25 mouse cellular contexts compared by ENCODE assay signal in genomic region chr9:103036971-103037391, GRCm38 (mm10). TPM values are rescaled to one million over a fixed set of nuclear protein-coding genes. Genes with fewer than 3 reads are reported as not detected.
DNase-seq lines count a peak whose midpoint lies in the region; ATAC-seq and TF ChIP-seq lines count a peak whose summit lies in the region.
"Had no signal": no experiment of that assay in that cellular context is flagged by ENCODE, and none has a peak within 500 bp of the region (broad histone marks: within the 10 kb centered on the region; RNA-seq: fewer than 3 reads in every experiment).

No protein-coding gene starts in this region.

- no peak overlapping the region for H3K4me2 ChIP-seq in heart, embryonic 15.5 days
- H3K4me2 ChIP-seq in liver, embryonic 14.5 days (ENCODE audit: low read depth) = no peak overlapping the region
- no peak overlapping the region for H3K4me2 ChIP-seq in lung, postnatal 0 days (replicated peaks; ENCODE audit: low read depth, low read length)
- H3K4me2 ChIP-seq: embryonic facial prominence, embryonic 13.5 days; limb, embryonic 15.5 days had no signal

- H3K27ac ChIP-seq in heart, embryonic 15.5 days = no peak overlapping the region
- H3K27ac ChIP-seq in liver, embryonic 14.5 days = no peak overlapping the region
- peak overlapping the region; percentile 82; the same call in 1 of the 2 replicates for H3K27ac ChIP-seq in lung, postnatal 0 days (ENCODE audit: low read length)
- H3K27ac ChIP-seq: embryonic facial prominence, embryonic 13.5 days; forebrain, embryonic 10.5 days; heart, embryonic 10.5 days; limb, embryonic 10.5 days; limb, embryonic 15.5 days had no signal

- H3K27me3 ChIP-seq in heart, embryonic 15.5 days = 0 out of 2 replicates have a peak, but pooled peaks cover 4% of the 10 kb centered on the region
- H3K27me3 ChIP-seq in liver, embryonic 14.5 days (ENCODE audit: control insufficient read depth, insufficient read depth, low read length) = no peaks in the 10 kb centered on the region
- H3K27me3 ChIP-seq in lung, postnatal 0 days (replicated peaks; ENCODE audit: insufficient read depth, low read length) = no peaks in the 10 kb centered on the region
- H3K27me3 ChIP-seq: embryonic facial prominence, embryonic 13.5 days; limb, embryonic 15.5 days had no signal

- H3K4me3 ChIP-seq in heart, embryonic 15.5 days = no peak overlapping the region
- no peak overlapping the region for H3K4me3 ChIP-seq in liver, embryonic 14.5 days (ENCODE audit: insufficient read depth in 1 of 2, low read depth in 2 of 2, low read length in 2 of 2)
- H3K4me3 ChIP-seq in lung, postnatal 0 days (ENCODE audit: low read depth, low read length) = no peak overlapping the region
- H3K4me3 ChIP-seq: embryonic facial prominence, embryonic 13.5 days; forebrain, embryonic 10.5 days; heart, embryonic 10.5 days; limb, embryonic 10.5 days; limb, embryonic 15.5 days had no signal

- WGBS in heart, embryonic 15.5 days = 58% methylated on average over 8 of the region's 8 CpGs
- 46% methylated on average over 8 of the region's 8 CpGs for WGBS in liver, embryonic 14.5 days (ENCODE audit: insufficient replicate concordance)
- WGBS in lung, postnatal 0 days = 53% methylated on average over 8 of the region's 8 CpGs

- no peak for TF ChIP-seq EP300 in liver, embryonic 14.5 days (IDR thresholded peaks at IDR 0.05; ENCODE audit: low read depth)
- peak; percentile 99 for TF ChIP-seq EP300 in lung, postnatal 0 days (IDR thresholded peaks at IDR 0.05)

- H3K36me3 ChIP-seq in heart, embryonic 15.5 days = no peaks in the 10 kb centered on the region
- H3K36me3 ChIP-seq in liver, embryonic 14.5 days (replicated peaks; ENCODE audit: control insufficient read depth, insufficient read depth, low read depth) = no peaks in the 10 kb centered on the region
- no peaks in the 10 kb centered on the region for H3K36me3 ChIP-seq in lung, postnatal 0 days (ENCODE audit: insufficient read depth, low read length)
- H3K36me3 ChIP-seq: embryonic facial prominence, embryonic 13.5 days; forebrain, embryonic 10.5 days; G1E; heart, embryonic 10.5 days; limb, embryonic 10.5 days; limb, embryonic 15.5 days had no signal

- 0 out of 2 replicates have a peak, but pooled peaks have one; percentile 31 for ATAC-seq in heart, embryonic 15.5 days (replicated peaks; ENCODE audit: insufficient number of reproducible peaks, insufficient read depth, low FRiP score, low read depth)
- 0 out of 2 replicates have a peak, but pooled peaks have one; percentile 23 for ATAC-seq in liver, embryonic 14.5 days (ENCODE audit: insufficient read depth)
- ATAC-seq in lung, postnatal 0 days = peak; percentile 82
- ATAC-seq: forebrain, embryonic 16.5 days; hindbrain, embryonic 16.5 days had no signal

- no peaks in the 10 kb centered on the region for H3K9me3 ChIP-seq in heart, embryonic 15.5 days (replicated peaks)
- H3K9me3 ChIP-seq in liver, embryonic 14.5 days (ENCODE audit: control insufficient read depth, low read length) = no peaks in the 10 kb centered on the region
- no peaks in the 10 kb centered on the region for H3K9me3 ChIP-seq in lung, postnatal 0 days (ENCODE audit: low read length)
- H3K9me3 ChIP-seq: embryonic facial prominence, embryonic 13.5 days; forebrain, embryonic 10.5 days; heart, embryonic 10.5 days; limb, embryonic 10.5 days; limb, embryonic 15.5 days had no signal

- DNase-seq in heart, postnatal 4 days = no peak
- no peak for DNase-seq in liver, embryonic 14.5 days (ENCODE audit: low read depth in 3 of 3, low spot score in 3 of 3)
- no peak for DNase-seq in liver
- DNase-seq in lung, postnatal 0 days (ENCODE audit: low spot score) = peak; percentile 70
- DNase-seq in lung, postnatal 4 days = peak; percentile 47 to 77
- DNase-seq in gastrocnemius, postnatal 4 days (ENCODE audit: low spot score in 2 of 2) = no peak
- DNase-seq: adrenal gland, postnatal 10 days; cerebellum, adult 11 months; cerebellum, postnatal 10 days; kidney, adult 18-20 months; kidney, postnatal 10 days; layer of hippocampus, adult 9-11 months; midbrain, embryonic 14.5 days; thymus, postnatal 4 days had no signal

- no peak overlapping the region for H3K9ac ChIP-seq in heart, embryonic 15.5 days
- no peak overlapping the region for H3K9ac ChIP-seq in liver, embryonic 14.5 days (replicated peaks)
- H3K9ac ChIP-seq in lung, postnatal 0 days (replicated peaks; ENCODE audit: low read depth) = no peak overlapping the region
- H3K9ac ChIP-seq: embryonic facial prominence, embryonic 13.5 days; limb, embryonic 15.5 days had no signal

- no peak for TF ChIP-seq CTCF in liver, embryonic 14.5 days (IDR thresholded peaks at IDR 0.05; ENCODE audit: low read depth)
- TF ChIP-seq CTCF in lung, postnatal 0 days (IDR thresholded peaks at IDR 0.05) = peak; percentile 34; the same call in 1 of the 2 replicates

- H3K4me1 ChIP-seq in heart, embryonic 15.5 days (replicated peaks) = peaks cover 7% of the 10 kb centered on the region
- H3K4me1 ChIP-seq in liver, embryonic 14.5 days (replicated peaks; ENCODE audit: control insufficient read depth in 2 of 2, insufficient read depth in 2 of 2, low read length in 1 of 2) = no peaks in the 10 kb centered on the region
- peaks cover 8% of the 10 kb centered on the region; the same call in 1 of the 2 replicates for H3K4me1 ChIP-seq in lung, postnatal 0 days (ENCODE audit: insufficient read depth, low read depth, low read length)
- H3K4me1 ChIP-seq: forebrain, embryonic 10.5 days; limb, embryonic 10.5 days; limb, embryonic 15.5 days had no signal

RNA-seq across cellular contexts. Expression of gene Slco2a1, which starts 48.5 kb away (rescaled TPM):
- 6.0 and 9.6 TPM in 2 replicates for polyA plus RNA-seq in heart, embryonic 15.5 days (2015; fragmentation: Nextera tagmentation; extraction: Ambion mirVana)
- 1 to 10 TPM; 9.5 to 10.0 TPM for total RNA-seq in heart, postnatal 4 days (2021)
- polyA plus RNA-seq in liver, embryonic 14.5 days (2012; rRNA removed) = 1.7 and 2.2 TPM in 2 replicates
- 3.3 and 5.7 TPM in 2 replicates for polyA plus RNA-seq in liver, embryonic 14.5 days (2014; fragmentation: Nextera tagmentation; extraction: Ambion mirVana)
- polyA plus RNA-seq in lung, postnatal 0 days (2015; fragmentation: Nextera tagmentation; extraction: Ambion mirVana) = 68.9 and 70.0 TPM in 2 replicates
- 1 to 10 TPM in 1 of 2 experiments, under 1 TPM in 1; 0.93 to 1.9 TPM for total RNA-seq in gastrocnemius, postnatal 4 days (2021)
- total RNA-seq: common myeloid progenitor, adult 5-6 weeks; monocyte, adult 5-6 weeks had no signal

Comparison
In these comparisons a context has a peak if more than half of its experiments do, and no peak if none do; other contexts are left out.
1. ATAC-seq: peak in every context shown above with its lines; median percentile 82 in lung, postnatal 0 days; 31 in heart, embryonic 15.5 days; 23 in liver, embryonic 14.5 days.
2. DNase-seq: peak in lung, postnatal 0 days (single experiment) and lung, postnatal 4 days (2 of 2); none in heart, postnatal 4 days (single experiment), liver, embryonic 14.5 days (0 of 3), liver (single experiment) and gastrocnemius, postnatal 4 days (0 of 2).